ENCODE assay signal across 13 mouse cellular contexts in the genomic region with DNA sequence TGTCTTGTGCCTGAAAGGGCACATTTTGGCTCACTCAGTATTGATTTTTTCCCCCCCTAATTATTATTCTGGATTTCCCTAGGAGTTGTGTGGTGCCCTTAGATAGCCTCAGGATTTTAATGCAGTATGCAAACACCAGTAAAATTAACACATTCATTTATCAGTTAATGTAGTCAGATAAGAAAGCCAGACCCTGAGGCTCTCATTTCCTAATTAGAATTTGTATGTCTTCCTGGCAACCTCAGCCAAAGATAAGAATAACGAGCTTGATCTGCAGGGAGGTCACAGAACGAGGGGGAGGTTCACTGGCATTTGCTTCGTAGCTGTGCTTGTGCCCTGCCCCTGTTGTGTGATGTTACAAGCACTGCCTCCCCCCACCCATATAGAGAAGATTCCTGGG. TPM values are rescaled to one million over a fixed set of nuclear protein-coding genes. Genes with fewer than 3 reads are reported as not detected.
DNase-seq lines count a peak whose midpoint lies in the region; ATAC-seq lines count a peak whose summit lies in the region.
"Had no signal": no experiment of that assay in that cellular context is flagged by ENCODE, and none has a peak within 500 bp of the region (broad histone marks: within the 10 kb centered on the region; RNA-seq: fewer than 3 reads in every experiment).

No protein-coding gene starts in this region.

- 9% methylated on average over 3 of the region's 3 CpGs for WGBS in heart, embryonic 13.5 days
- 30% methylated on average over 3 of the region's 3 CpGs for WGBS in lung, embryonic 16.5 days

- H3K4me3 ChIP-seq in heart, embryonic 13.5 days: no peak overlapping the region
- no peak overlapping the region for H3K4me3 ChIP-seq in lung, embryonic 16.5 days (ENCODE audit: low read length)
- H3K4me3 ChIP-seq: embryonic facial prominence, embryonic 15.5 days; intestine, embryonic 15.5 days; liver, embryonic 15.5 days had no signal

- intact Hi-C loops in heart, postnatal 36 days (cut with DNase I): no loop called here

- no peaks in the 10 kb centered on the region for H3K27me3 ChIP-seq in heart, embryonic 13.5 days (replicated peaks)
- H3K27me3 ChIP-seq in lung, embryonic 16.5 days (ENCODE audit: control insufficient read depth, insufficient read depth, low read depth, low read length): no peaks in the 10 kb centered on the region
- H3K27me3 ChIP-seq: embryonic facial prominence, embryonic 15.5 days; intestine, embryonic 15.5 days; liver, embryonic 15.5 days had no signal

- H3K4me1 ChIP-seq in heart, embryonic 13.5 days: peaks cover 100% of the 10 kb centered on the region
- peaks cover 62% of the 10 kb centered on the region for H3K4me1 ChIP-seq in lung, embryonic 16.5 days (replicated peaks; ENCODE audit: control insufficient read depth, insufficient read depth, low read length)

- ATAC-seq in heart, embryonic 13.5 days (ENCODE audit: extremely low read depth, insufficient number of reproducible peaks, low FRiP score, low TSS enrichment): no peak
- no peak for ATAC-seq in lung, embryonic 16.5 days (ENCODE audit: low read depth)
- ATAC-seq in megakaryocyte-erythroid progenitor cell, adult 5-6 weeks (replicated peaks; ENCODE audit: low FRiP score, low TSS enrichment, poor library complexity, severe bottlenecking): peak; percentile 41; the same call in 1 of the 2 replicates
- ATAC-seq: intestine, embryonic 15.5 days had no signal

- peaks cover 19% of the 10 kb centered on the region for H3K36me3 ChIP-seq in heart, embryonic 13.5 days
- peaks cover 4% of the 10 kb centered on the region; the same call in 1 of the 2 replicates for H3K36me3 ChIP-seq in lung, embryonic 16.5 days (ENCODE audit: control insufficient read depth, insufficient read depth, low read length)
- H3K36me3 ChIP-seq: intestine, embryonic 15.5 days had no signal

- H3K9ac ChIP-seq in heart, embryonic 13.5 days: peak overlapping the region; percentile 52; the same call in 1 of the 2 replicates
- no peak overlapping the region for H3K9ac ChIP-seq in lung, embryonic 16.5 days (ENCODE audit: low read length)
- H3K9ac ChIP-seq: embryonic facial prominence, embryonic 15.5 days; intestine, embryonic 15.5 days; liver, embryonic 15.5 days had no signal

- peak overlapping the region; percentile 94 for H3K27ac ChIP-seq in heart, embryonic 13.5 days (replicated peaks)
- H3K27ac ChIP-seq in lung, embryonic 16.5 days (ENCODE audit: low read length): peak overlapping the region; percentile 10; the same call in 1 of the 2 replicates
- H3K27ac ChIP-seq: embryonic facial prominence, embryonic 15.5 days; intestine, embryonic 15.5 days; kidney, postnatal 0 days; liver, embryonic 15.5 days had no signal

- no peaks in the 10 kb centered on the region for H3K9me3 ChIP-seq in heart, embryonic 13.5 days
- H3K9me3 ChIP-seq in lung, embryonic 16.5 days (ENCODE audit: control insufficient read depth, low read length): no peaks in the 10 kb centered on the region
- H3K9me3 ChIP-seq: embryonic facial prominence, embryonic 15.5 days; intestine, embryonic 15.5 days; liver, embryonic 15.5 days had no signal

- 0 out of 2 replicates have a peak overlapping the region, but pooled peaks have one; percentile 5 for H3K4me2 ChIP-seq in heart, embryonic 13.5 days
- H3K4me2 ChIP-seq in lung, embryonic 16.5 days (ENCODE audit: low read depth, low read length): no peak overlapping the region
- H3K4me2 ChIP-seq: embryonic facial prominence, embryonic 15.5 days; intestine, embryonic 15.5 days; liver, embryonic 15.5 days had no signal

- DNase-seq in heart, postnatal 36 days: no peak
- DNase-seq in lung, postnatal 14 days: no peak
- no peak for DNase-seq in c-Kit-positive CD71-positive TER-119-positive erythroid progenitor cells, embryonic 14.5 days (ENCODE audit: low spot score)
- no peak for DNase-seq in embryo, embryonic 11 days
- DNase-seq: cerebellum, adult 18-20 months; right cerebral cortex, postnatal 14 days had no signal

RNA-seq across cellular contexts. Expression of a gene that starts 12.7 kb away (rescaled TPM):
- 21.5 and 22.6 TPM in 2 replicates for polyA plus RNA-seq in heart, embryonic 13.5 days (2015; fragmentation: Nextera tagmentation; extraction: Ambion mirVana)
- total RNA-seq in heart, postnatal 36 days (2021): 100 to 1,000 TPM; 258 to 272 TPM
- 24.0 and 26.3 TPM in 2 replicates for polyA plus RNA-seq in lung, embryonic 16.5 days (2015; fragmentation: Nextera tagmentation; extraction: Ambion mirVana)
- 11.0 and 12.7 TPM in 2 replicates for total RNA-seq in megakaryocyte-erythroid progenitor cell, adult 5-6 weeks (2014; fragmentation: Nextera tagmentation)
- total RNA-seq in megakaryocyte-erythroid progenitor cell, adult 5-6 weeks (2017): 6.5 and 14.2 TPM in 2 replicates

Comparison
In these comparisons a context has a peak if more than half of its experiments do, and no peak if none do; other contexts are left out.
1. RNA of a gene that starts 12.7 kb away (total RNA-seq): 258 to 272 TPM in heart, postnatal 36 days; 6.5 to 14.2 TPM in megakaryocyte-erythroid progenitor cell, adult 5-6 weeks; every median in the first group is over 10 times any median in the second.